Mouse (Mus musculus): ENCODE data around the gene Slc30a4.

The Slc30a4 gene

DNA sequence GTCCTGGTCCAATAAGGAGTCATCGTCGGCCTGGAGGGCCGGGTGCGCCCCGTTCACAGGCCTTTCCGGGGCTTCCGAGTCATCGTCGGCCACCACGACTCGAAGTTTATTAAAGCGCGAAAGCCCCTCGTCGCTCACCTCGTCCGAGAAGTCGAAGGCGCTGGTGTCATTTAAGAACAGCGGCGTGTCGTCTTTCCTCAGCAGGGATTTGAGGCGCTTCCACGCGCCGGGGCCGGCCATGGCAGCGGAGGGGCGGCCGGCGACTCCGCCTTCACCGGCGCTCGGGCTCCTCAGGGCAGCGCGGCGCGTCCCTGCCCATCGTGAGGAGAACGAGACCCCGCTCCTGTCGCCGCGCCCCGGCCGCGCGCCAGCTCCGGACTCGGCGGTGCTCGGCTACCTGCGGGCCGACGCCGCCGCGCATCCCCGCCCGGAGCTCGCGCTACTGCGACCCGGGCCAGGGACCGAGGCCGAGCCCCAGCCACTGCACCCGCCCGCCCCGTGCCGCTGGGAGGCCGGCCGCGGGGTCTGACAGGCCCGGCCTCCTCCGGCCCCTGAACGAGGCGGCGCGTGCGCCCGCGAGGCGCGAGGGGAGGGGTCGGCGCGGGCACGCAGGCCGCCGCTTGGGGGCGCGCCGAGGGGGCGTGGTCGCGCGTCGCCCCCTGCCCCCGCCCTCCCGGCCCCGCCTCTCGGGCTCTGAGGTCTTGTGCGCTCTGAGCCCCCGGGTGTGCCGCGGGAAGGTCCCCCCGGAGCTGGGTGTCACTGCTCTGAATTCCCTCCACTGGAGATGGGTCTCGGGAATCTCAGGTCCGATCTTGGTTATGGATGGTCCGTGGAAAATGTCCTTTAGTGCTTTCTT lies at the start of gene Slc30a4:
Gene Slc30a4, minus strand, starts transcription at position 483 of the 856 bp plus-strand sequence.
- peak; percentile 93 for DNase-seq

- DNase-seq, result no peak
Observed at GRCm38 (mm10) chr2:122746461-122746860, 44.0 kb upstream of the Slc30a4 start.

DNA sequence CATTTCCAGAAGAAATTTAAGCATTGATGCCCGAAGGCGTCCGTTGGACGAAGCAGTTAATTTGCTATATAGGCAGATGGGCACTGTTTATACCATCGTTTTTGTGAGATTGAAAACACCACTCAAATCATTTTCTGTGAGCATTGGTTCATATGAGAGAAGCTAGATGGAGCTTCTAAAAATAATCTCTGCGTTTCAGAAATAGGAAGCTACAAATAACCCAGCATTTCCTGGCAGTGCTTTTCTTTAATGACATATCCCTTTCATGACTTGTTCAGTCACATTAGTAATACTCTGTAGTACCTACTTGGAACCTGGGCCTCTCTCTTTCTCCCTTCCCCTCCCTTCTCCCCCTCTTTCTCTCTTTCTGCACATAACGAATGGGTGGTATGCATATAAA lies 36.6 kb upstream of the Slc30a4 start:
- DNase-seq, result no peak

GRCm38 (mm10) chr2:122737894-122738830 lies 35.7 kb upstream of the Slc30a4 start, which contains the start of gene Bloc1s6:
Gene Bloc1s6, plus strand, starts transcription at chr2:122738503.
- DNase-seq, result peak; percentile 95

DNA sequence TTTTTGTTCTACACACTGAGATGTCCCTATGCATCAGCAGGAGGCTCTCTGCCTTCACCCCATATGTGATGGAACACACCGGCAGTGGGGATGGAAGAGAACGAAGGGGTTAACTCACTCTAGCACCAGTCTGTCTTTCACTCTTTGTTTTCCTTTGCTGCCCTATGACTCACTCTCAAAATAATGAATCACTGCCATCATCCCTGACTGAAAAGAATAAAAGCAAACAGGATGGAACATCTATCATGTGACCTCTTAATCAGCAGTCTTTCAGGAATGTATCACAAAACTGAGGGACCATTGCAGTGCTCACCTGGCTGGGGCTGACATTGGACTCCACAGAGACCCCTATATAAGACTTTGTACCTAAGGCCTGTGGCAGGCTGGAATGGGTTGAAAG lies 29.0 kb upstream of the Slc30a4 start:
- DNase-seq, result no peak

GRCm38 (mm10) chr2:122725604-122726003 lies 23.1 kb upstream of the Slc30a4 start:
- DNase-seq, result peak; percentile 34

DNA sequence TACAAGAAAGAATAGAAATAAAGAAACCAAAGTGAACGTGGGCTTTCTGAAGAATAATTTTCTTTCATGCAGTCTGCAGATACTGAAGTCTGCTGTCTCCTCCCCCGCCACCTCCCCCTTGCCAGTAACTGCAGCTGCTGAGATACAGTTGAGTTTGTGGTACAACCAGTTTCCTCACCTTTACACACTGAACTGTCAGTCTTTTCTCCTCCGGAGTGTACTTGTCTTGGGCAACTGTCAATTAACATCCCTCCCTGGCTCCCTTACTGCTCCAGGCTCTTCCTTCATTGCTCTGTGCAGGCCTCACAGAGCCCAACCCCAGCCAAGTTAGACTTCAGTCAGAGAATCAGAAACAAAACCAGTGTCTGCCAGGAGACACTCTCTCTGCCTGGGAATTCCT lies 18.1 kb upstream of the Slc30a4 start:
- no peak for DNase-seq

GRCm38 (mm10) chr2:122719232-122719631 lies 16.8 kb upstream of the Slc30a4 start:
- no peak for DNase-seq

- no peak for DNase-seq
Observed at GRCm38 (mm10) chr2:122716301-122716842, 13.9 kb upstream of the Slc30a4 start.

- no peak for DNase-seq
Observed at GRCm38 (mm10) chr2:122715148-122715692, 12.8 kb upstream of the Slc30a4 start.

DNA sequence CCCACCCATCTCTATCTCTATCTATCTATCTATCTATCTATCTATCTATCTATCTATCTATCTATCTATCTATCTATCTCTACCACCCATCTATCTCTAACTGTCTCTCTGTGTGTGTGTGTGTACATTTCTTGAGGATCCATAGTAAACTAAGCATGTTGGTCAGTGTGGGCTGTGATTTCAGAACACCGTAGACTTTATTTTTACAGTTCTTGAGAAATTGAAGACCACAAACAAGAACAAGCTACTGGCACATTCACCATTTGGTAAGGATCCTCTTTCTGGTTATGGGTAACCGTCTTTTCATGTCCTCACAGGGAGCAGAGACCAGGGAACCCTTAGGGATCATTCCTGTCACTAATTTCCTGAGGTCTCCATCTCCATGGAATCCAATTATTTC lies 10.4 kb upstream of the Slc30a4 start:
- DNase-seq, result no peak

GRCm38 (mm10) chr2:122711911-122712310 lies 9.4 kb upstream of the Slc30a4 start:
- DNase-seq, result no peak

DNA sequence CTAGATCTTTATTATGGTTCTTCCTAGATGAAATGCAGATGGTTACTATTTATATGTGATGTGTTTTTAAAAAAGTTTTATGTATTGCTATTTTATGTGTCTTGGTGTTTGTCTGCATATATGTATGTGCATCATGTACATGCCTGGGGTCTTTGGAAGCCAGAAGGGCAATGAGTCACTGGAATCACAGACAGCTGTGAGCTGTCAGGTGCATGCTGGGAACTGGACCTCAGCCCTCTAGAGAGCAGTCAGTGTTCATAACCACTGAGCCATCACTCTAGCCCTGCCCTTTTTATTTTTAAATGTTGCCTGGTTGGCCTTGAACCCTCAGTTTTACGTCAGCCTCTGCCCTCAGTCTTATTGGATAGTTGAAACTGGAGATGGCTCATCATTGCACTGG lies 6.7 kb upstream of the Slc30a4 start:
- DNase-seq, result no peak

GRCm38 (mm10) chr2:122708080-122708479 lies 5.6 kb upstream of the Slc30a4 start:
- DNase-seq, result no peak

DNA sequence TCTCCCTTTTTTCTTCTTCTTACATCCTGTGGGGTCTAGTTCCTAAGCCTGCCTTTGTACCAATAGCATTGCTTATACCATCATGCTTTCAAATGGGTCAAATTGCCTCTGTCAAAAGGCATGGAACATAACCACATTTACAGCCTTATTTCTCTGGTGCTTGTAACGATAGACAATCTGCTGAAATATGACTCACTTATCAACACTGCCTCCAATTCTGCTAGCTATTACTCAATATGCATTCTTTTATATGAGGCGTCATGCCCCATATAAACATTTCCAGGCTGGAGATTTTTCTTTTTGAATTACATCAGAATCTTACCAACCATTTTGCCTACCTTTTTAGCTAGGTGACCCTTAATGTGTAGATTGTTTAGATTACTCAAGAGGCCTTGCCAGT lies 2.1 kb upstream of the Slc30a4 start:
- DNase-seq, result no peak

GRCm38 (mm10) chr2:122701871-122702180 lies 637 bp downstream of the Slc30a4 start:
- DNase-seq, result no peak

GRCm38 (mm10) chr2:122701012-122701411 lies 1.5 kb downstream of the Slc30a4 start:
- no peak for DNase-seq

DNA sequence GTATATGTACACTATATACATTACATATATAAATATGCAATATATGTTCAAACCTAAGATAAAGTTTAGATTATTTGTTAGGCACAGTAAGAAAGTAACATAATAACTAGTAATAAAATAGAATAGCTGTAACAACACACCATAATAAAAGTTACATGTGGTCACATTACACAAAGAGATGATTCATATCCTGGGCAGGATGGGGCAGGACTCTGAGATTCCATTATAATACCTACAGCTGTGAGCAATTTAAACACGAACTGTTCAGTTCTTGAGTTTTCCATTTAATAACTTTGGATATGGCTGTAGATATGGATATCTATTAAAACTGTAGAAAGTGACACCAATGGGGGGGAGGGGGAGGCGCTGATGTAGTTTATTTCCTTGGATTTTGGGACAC lies 4.9 kb downstream of the Slc30a4 start:
- no peak for DNase-seq

- no peak for DNase-seq
Observed at GRCm38 (mm10) chr2:122686665-122687064, 15.8 kb downstream of the Slc30a4 start.

DNA sequence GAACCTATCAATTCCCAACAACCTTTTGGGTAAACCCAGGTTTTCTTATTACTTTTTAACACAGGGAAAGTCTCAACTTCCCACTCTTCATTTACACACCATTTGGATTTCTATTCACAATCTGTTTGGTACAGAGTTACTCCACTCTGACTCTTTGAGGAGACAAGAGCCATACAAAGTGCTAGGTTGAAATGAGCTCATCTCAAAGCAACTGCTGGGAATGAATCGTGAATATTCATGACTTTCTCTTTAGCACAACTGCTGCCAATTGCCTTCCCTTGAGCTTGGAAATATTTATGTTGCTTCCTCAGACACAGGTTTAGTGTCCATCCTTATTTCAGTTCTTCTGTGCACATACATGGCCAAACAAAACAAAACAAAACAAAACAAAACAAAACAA lies 18.8 kb downstream of the Slc30a4 start:
- no peak for DNase-seq

- DNase-seq, result no peak
Observed at GRCm38 (mm10) chr2:122682520-122682919, 19.9 kb downstream of the Slc30a4 start.

GRCm38 (mm10) chr2:122681379-122682137 lies 20.9 kb downstream of the Slc30a4 start:
- no peak for DNase-seq

Data from embryo, embryonic 11 days (tissue).